Mouse (Mus musculus) heart, embryonic 14.5 days (tissue): ENCODE measurements around the gene Epyc. TPM values are rescaled to one million over a fixed set of nuclear protein-coding genes. Genes with fewer than 3 reads are reported as not detected.

Source experiments
- ATAC-seq: fragments of 200-750 bp; cut with Nextera tagmentation; 2 replicates; pipeline ENCODE4 v1.8.0; 2017; ENCODE audit warnings: low read depth, moderate TSS enrichment; ENCODE audit not compliant: insufficient number of reproducible peaks, insufficient read depth, low FRiP score
- H3K27ac ChIP-seq, 2 experiments: fragments of 200-500 bp in 1 of 2; fragments of 300-500 bp in 1 of 2; sonication (generic) in 1 of 2; replicated peaks in 1 of 2; 2 replicates each; pipeline ENCODE4 v1.5.1; 2012 to 2014; ENCODE audit warnings: low read depth in 2 of 2, low read length in 2 of 2, control low read depth in 1 of 2, mild to moderate bottlenecking in 1 of 2, mixed read lengths in 1 of 2; ENCODE audit not compliant: control insufficient read depth in 1 of 2, insufficient read depth in 1 of 2
- H3K27me3 ChIP-seq: fragments of 300-500 bp; sonication (generic); 2 replicates; pipeline ENCODE4 v1.6.1; 2014; ENCODE audit warnings: mild to moderate bottlenecking, low read length, control low read depth; ENCODE audit not compliant: control insufficient read depth, insufficient read depth
- H3K36me3 ChIP-seq: fragments of 300-500 bp; sonication (generic); 2 replicates; pipeline ENCODE4 v1.6.1; 2014; ENCODE audit warnings: mild to moderate bottlenecking, control low read depth, low read length, mixed read lengths; ENCODE audit not compliant: control insufficient read depth, insufficient read depth
- H3K4me1 ChIP-seq, 2 experiments: fragments of 200-500 bp in 1 of 2; fragments of 300-500 bp in 1 of 2; sonication (generic) in 1 of 2; 2 replicates each; pipeline ENCODE4 v1.6.1; 2012 to 2014; ENCODE audit warnings: low read length in 2 of 2, control low read depth in 1 of 2, mixed read lengths in 1 of 2; ENCODE audit not compliant: control insufficient read depth in 2 of 2, insufficient read depth in 2 of 2
- H3K4me2 ChIP-seq: fragments of 300-500 bp; sonication (generic); 2 replicates; pipeline ENCODE4 v1.6.1; 2014; ENCODE audit warnings: mild to moderate bottlenecking, low read length
- H3K4me3 ChIP-seq, 2 experiments: fragments of 200-500 bp in 1 of 2; fragments of 300-500 bp in 1 of 2; sonication (generic) in 1 of 2; 2 replicates each; pipeline ENCODE4 v1.5.1; 2012 to 2014; ENCODE audit warnings: low read length in 2 of 2, mild to moderate bottlenecking in 2 of 2, control low read depth in 1 of 2, low read depth in 1 of 2, moderate library complexity in 1 of 2; ENCODE audit not compliant: control insufficient read depth in 1 of 2, insufficient read depth in 1 of 2
- H3K9ac ChIP-seq: fragments of 300-500 bp; sonication (generic); 2 replicates; pipeline ENCODE4 v1.6.1; 2014; ENCODE audit warnings: mild to moderate bottlenecking, low read length
- H3K9me3 ChIP-seq: fragments of 300-500 bp; sonication (generic); 2 replicates; pipeline ENCODE4 v1.6.1; 2016; ENCODE audit warnings: low read length, control low read depth; ENCODE audit not compliant: control insufficient read depth
- WGBS: fragments of 180-500 bp; shearing (Covaris S2); extraction: QIAGEN DNeasy Blood & Tissue Kit; methylation state at CpG from one replicate; pipeline ENCODE4 v1.1.7; 2014; 5-methylcytosine and 5-hydroxymethylcytosine counted together
- polyA plus RNA-seq: library from polyadenylated mRNA; unstranded; fragments of >200 nt; fragmentation: Nextera tagmentation; extraction: Ambion mirVana; gene quantifications from 2 replicates; pipeline ENCODE4 v1.2.1, GENCODE M21; 2014

Epyc gene
- 0.27 and 1.2 TPM in 2 replicates for polyA plus RNA-seq

GRCm38 (mm10) chr10:97643768-97644167, at the start of gene Epyc:
Gene Epyc (plus strand): TSS chr10:97644068.
- no peak within 1 kb of the TSS for H3K4me2 ChIP-seq
- no peak for ATAC-seq
- no peak within 1 kb of the TSS for H3K4me3 ChIP-seq
- H3K36me3 ChIP-seq = no peaks in the 10 kb centered on the region
- H3K27ac ChIP-seq = no peak within 1 kb of the TSS
- H3K9ac ChIP-seq = no peak within 1 kb of the TSS
- 67% methylated on average over 2 of the region's 2 CpGs for WGBS
- no peaks in the 10 kb centered on the region for H3K4me1 ChIP-seq
- H3K27me3 ChIP-seq = no peaks in the 10 kb centered on the region
- H3K9me3 ChIP-seq = no peaks in the 10 kb centered on the region

GRCm38 (mm10) chr10:97595680-97596079, 48.2 kb upstream of the Epyc start:
- Histone ChIP-seq H3K36me3 (no peaks in the 10 kb centered on the region), H3K4me3 (no peak overlapping the region), H3K9me3 (no peaks in the 10 kb centered on the region), H3K9ac (no peak overlapping the region), H3K4me2 (no peak overlapping the region), H3K4me1 (no peaks in the 10 kb centered on the region), H3K27ac (no peak overlapping the region), H3K27me3 (no peaks in the 10 kb centered on the region)
- 73% methylated on average over 1 of the region's 1 CpGs for WGBS
- ATAC-seq = no peak

DNA sequence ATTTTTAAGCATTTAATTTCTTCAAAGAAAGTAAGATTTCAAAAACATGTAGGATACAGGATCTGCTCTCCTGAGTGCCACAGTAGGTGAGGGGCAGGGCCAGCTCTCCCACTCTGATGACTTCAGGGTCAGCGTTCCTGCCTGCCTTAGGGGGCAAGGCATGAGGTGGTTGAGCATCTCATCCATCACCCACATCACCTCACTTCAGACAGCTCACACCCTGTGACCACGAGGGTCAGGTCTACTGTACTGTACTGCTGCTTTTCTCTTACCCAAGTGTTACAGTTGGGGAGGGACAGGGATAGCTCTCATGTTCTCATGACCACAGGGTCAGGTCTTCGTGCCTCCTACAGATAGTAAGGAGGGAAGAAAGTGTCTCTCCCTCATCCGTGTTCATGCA, 42.1 kb upstream of the Epyc start:
- WGBS = 71% methylated on average over 4 of the region's 4 CpGs
- ATAC-seq = no peak
- H3K9me3 ChIP-seq = no peaks in the 10 kb centered on the region

DNA sequence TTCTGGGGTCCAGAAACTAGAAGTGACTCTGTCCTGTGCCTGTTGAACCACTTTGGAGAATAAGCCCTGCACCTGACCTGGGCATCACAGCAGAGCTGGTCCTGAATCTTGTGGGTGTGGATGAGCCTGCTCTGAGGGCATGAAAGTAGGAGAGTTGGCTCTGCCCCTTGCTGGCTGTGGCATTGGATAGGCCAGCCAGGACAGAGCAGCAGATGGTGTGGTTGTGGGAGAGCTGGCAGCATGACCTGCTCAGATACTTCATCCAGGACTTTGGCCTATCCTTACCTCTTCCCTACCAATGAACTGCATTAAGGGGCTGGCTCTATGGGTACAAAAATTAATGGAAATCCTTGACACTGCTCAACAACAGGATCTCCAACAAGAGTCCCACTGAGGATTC, 40.6 kb upstream of the Epyc start:
- H3K4me3 ChIP-seq = no peak overlapping the region
- no peaks in the 10 kb centered on the region for H3K36me3 ChIP-seq
- H3K4me1 ChIP-seq = no peaks in the 10 kb centered on the region
- no peak overlapping the region for H3K4me2 ChIP-seq
- no peaks in the 10 kb centered on the region for H3K9me3 ChIP-seq
- H3K27ac ChIP-seq = no peak overlapping the region
- no peaks in the 10 kb centered on the region for H3K27me3 ChIP-seq
- no peak overlapping the region for H3K9ac ChIP-seq
- ATAC-seq = no peak

More for the DNA sequence above, 42.1 kb upstream of the Epyc start:
- no peak overlapping the region for H3K9ac ChIP-seq
- no peak overlapping the region for H3K4me2 ChIP-seq
- H3K4me3 ChIP-seq = no peak overlapping the region
- H3K27me3 ChIP-seq = no peaks in the 10 kb centered on the region
- no peaks in the 10 kb centered on the region for H3K4me1 ChIP-seq
- no peak overlapping the region for H3K27ac ChIP-seq
- no peaks in the 10 kb centered on the region for H3K36me3 ChIP-seq

DNA sequence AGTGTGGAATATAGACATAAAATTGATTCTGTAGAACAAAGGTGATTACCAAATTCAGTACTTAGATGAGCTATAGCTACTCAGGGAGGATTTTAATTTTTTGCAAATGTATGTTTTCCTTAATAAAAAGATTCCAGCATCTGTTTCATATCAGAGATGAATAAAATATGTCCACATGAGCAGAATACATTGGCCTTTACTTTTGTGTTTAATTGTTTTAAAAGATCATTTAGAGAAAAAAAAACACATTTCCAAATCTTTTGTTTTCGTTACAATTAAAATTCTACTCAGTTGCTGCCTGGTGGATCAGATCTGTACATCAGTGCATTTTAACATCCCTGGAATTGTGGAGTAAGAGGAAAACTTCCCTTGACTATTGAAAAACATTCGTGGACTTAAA, 37.3 kb upstream of the Epyc start, which contains the start of gene Kera:
Gene Kera (plus strand): TSS at position 301 of the 400 bp plus-strand sequence.
- no peaks in the 10 kb centered on the region for H3K27me3 ChIP-seq
- H3K36me3 ChIP-seq = no peaks in the 10 kb centered on the region
- no peaks in the 10 kb centered on the region for H3K4me1 ChIP-seq
- no peak within 1 kb of the TSS for H3K4me3 ChIP-seq
- H3K9ac ChIP-seq = no peak within 1 kb of the TSS
- no peak for ATAC-seq
- no peak within 1 kb of the TSS for H3K4me2 ChIP-seq
- 71% methylated on average over 2 of the region's 2 CpGs for WGBS
- no peak within 1 kb of the TSS for H3K27ac ChIP-seq
- H3K9me3 ChIP-seq = no peaks in the 10 kb centered on the region

GRCm38 (mm10) chr10:97622328-97622727, 21.5 kb upstream of the Epyc start:
- Histone ChIP-seq H3K4me3 (no peak overlapping the region), H3K36me3 (no peaks in the 10 kb centered on the region), H3K4me2 (no peak overlapping the region), H3K4me1 (no peaks in the 10 kb centered on the region), H3K27ac (no peak overlapping the region), H3K9me3 (no peaks in the 10 kb centered on the region), H3K9ac (no peak overlapping the region), H3K27me3 (no peaks in the 10 kb centered on the region)
- WGBS = 81% methylated on average over 1 of the region's 1 CpGs
- no peak for ATAC-seq

- no peaks in the 10 kb centered on the region for H3K27me3 ChIP-seq
- no peak overlapping the region for H3K9ac ChIP-seq
- no peak overlapping the region for H3K27ac ChIP-seq
- no peaks in the 10 kb centered on the region for H3K4me1 ChIP-seq
- no peaks in the 10 kb centered on the region for H3K9me3 ChIP-seq
- 59% methylated on average over 2 of the region's 2 CpGs for WGBS
- no peak for ATAC-seq
- H3K36me3 ChIP-seq = no peaks in the 10 kb centered on the region
- no peak overlapping the region for H3K4me3 ChIP-seq
- H3K4me2 ChIP-seq = no peak overlapping the region
Observed at GRCm38 (mm10) chr10:97624381-97624780, 19.5 kb upstream of the Epyc start.

DNA sequence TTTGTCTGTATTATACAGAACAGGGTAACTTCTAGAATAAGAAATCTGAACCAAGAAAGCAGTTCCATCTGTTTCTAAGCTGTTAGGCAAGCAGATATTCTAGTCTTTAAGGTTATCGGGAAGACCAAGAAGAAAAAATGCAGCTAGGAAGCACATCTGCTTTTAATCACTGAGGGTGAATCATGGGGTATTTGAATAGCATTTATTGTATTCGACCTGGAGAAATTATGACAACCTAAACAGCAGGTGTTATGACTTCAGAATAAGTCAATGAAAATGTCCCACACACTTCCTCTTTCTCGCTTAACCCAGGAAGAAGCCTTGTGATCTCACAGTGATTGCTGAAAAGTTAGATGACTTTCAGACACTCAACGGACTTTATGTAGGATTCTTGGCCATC, 18.8 kb upstream of the Epyc start:
- no peak overlapping the region for H3K27ac ChIP-seq
- ATAC-seq = no peak
- H3K36me3 ChIP-seq = no peaks in the 10 kb centered on the region
- 56% methylated on average over 4 of the region's 4 CpGs for WGBS
- H3K4me3 ChIP-seq = no peak overlapping the region
- no peaks in the 10 kb centered on the region for H3K9me3 ChIP-seq
- no peaks in the 10 kb centered on the region for H3K4me1 ChIP-seq
- no peaks in the 10 kb centered on the region for H3K27me3 ChIP-seq
- H3K4me2 ChIP-seq = no peak overlapping the region
- no peak overlapping the region for H3K9ac ChIP-seq
